Mouse (Mus musculus) CH12.LX (cell line): Measurements from ENCODE around the gene Tmem53. TPM values are rescaled to one million over a fixed set of nuclear protein-coding genes. Genes with fewer than 3 reads are reported as not detected.

Experiments
- DNase-seq: peaks from one replicate; pipeline ENCODE4 v3.0.0-alpha.2; 2013; ENCODE audit errors: extremely low read depth
- H3K27ac ChIP-seq: 2 replicates; pipeline ENCODE4 v1.5.1; 2012; ENCODE audit warnings: low read depth, mild to moderate bottlenecking, control low read depth, moderate library complexity; ENCODE audit not compliant: insufficient read depth
- H3K27me3 ChIP-seq: replicated peaks from 2 replicates; pipeline ENCODE3; 2012; ENCODE audit warnings: inconsistent platforms
- H3K36me3 ChIP-seq, 2 experiments: replicated peaks in 1 of 2; 2 replicates each; pipeline versions ENCODE3 to v1.6.1; 2012; ENCODE audit warnings: inconsistent platforms in 1 of 2, low read length in 1 of 2, mild to moderate bottlenecking in 1 of 2, mixed read lengths in 1 of 2, moderate library complexity in 1 of 2; ENCODE audit not compliant: control insufficient read depth in 1 of 2, insufficient read depth in 1 of 2
- H3K4me1 ChIP-seq, 2 experiments: 2 replicates each; pipeline ENCODE4 v1.6.1; 2012; ENCODE audit warnings: inconsistent platforms in 1 of 2, moderate library complexity in 1 of 2; ENCODE audit not compliant: insufficient read depth in 2 of 2, control insufficient read depth in 1 of 2
- H3K4me2 ChIP-seq: 2 replicates; pipeline ENCODE4 v1.6.1; 2012; ENCODE audit warnings: low read depth, mild to moderate bottlenecking, control low read depth; ENCODE audit not compliant: poor library complexity, insufficient read depth, severe bottlenecking
- H3K4me3 ChIP-seq, 3 experiments: fragments of 150-350 bp in 1 of 3; sonication (generic) in 1 of 3; replicated peaks in 1 of 3; 2 replicates each; pipeline versions ENCODE3 to v1.5.1; 2011 to 2012; ENCODE audit warnings: low read depth in 2 of 3, low read length in 2 of 3, mild to moderate bottlenecking in 2 of 3, moderate library complexity in 2 of 3, control low read depth in 1 of 3, improper control_type of control experiment in 1 of 3, inconsistent platforms in 1 of 3, mixed read lengths in 1 of 3; ENCODE audit not compliant: poor library complexity in 1 of 3
- H3K79me2 ChIP-seq: replicated peaks from 2 replicates; pipeline ENCODE4 v1.6.1; 2012; ENCODE audit warnings: mild to moderate bottlenecking, moderate library complexity; ENCODE audit not compliant: control insufficient read depth, poor library complexity, insufficient read depth, severe bottlenecking; ENCODE audit errors: extremely low read depth
- H3K9ac ChIP-seq: 2 replicates; pipeline ENCODE4 v1.6.1; 2012; ENCODE audit warnings: low read depth, mild to moderate bottlenecking, control low read depth, moderate library complexity; ENCODE audit not compliant: insufficient read depth
- H3K9me3 ChIP-seq: replicated peaks from 2 replicates; pipeline ENCODE3; 2012; ENCODE audit warnings: low read length, inconsistent platforms, mixed read lengths
- BHLHE40 ChIP-seq: IDR thresholded peaks from 2 replicates; pipeline ENCODE4 v1.6.1; 2011; ENCODE audit warnings: mild to moderate bottlenecking, low read depth, low read length, improper control_type of control experiment
- CHD2 ChIP-seq: IDR thresholded peaks from 2 replicates; pipeline ENCODE4 v1.6.1; 2011; ENCODE audit warnings: low read length, improper control_type of control experiment
- CTCF ChIP-seq, 2 experiments: IDR thresholded peaks in 1 of 2; conservative IDR thresholded peaks in 1 of 2; 2 replicates each; pipeline ENCODE4 v1.5.1; 2011 to 2012; ENCODE audit warnings: low read depth in 2 of 2, low read length in 2 of 2, improper control_type of control experiment in 1 of 2, inconsistent platforms in 1 of 2, mild to moderate bottlenecking in 1 of 2, moderate library complexity in 1 of 2
- ETS1 ChIP-seq: conservative IDR thresholded peaks from 2 replicates; pipeline ENCODE4 v1.6.1; 2012; ENCODE audit warnings: low read depth, mild to moderate bottlenecking, inconsistent platforms, low read length, improper control_type of control experiment, moderate library complexity
- IRF4 ChIP-seq: IDR thresholded peaks from 2 replicates; pipeline ENCODE4 v1.6.1; 2014; ENCODE audit warnings: low read depth, mild to moderate bottlenecking, inconsistent platforms, low read length, improper control_type of control experiment
- JUND ChIP-seq: conservative IDR thresholded peaks from 2 replicates; pipeline ENCODE4 v1.6.1; 2011; ENCODE audit warnings: low read depth, low read length, improper control_type of control experiment
- KAT2A ChIP-seq: IDR thresholded peaks from 2 replicates; pipeline ENCODE4 v1.6.1; 2012; ENCODE audit warnings: low read length, improper control_type of control experiment, inconsistent platforms; ENCODE audit not compliant: insufficient replicate concordance
- MAX ChIP-seq: IDR thresholded peaks from 2 replicates; pipeline ENCODE4 v1.6.1; 2011; ENCODE audit warnings: low read length, improper control_type of control experiment
- NELFE ChIP-seq: IDR thresholded peaks from 2 replicates; pipeline ENCODE4 v1.6.1; 2011; ENCODE audit warnings: low read depth, low read length, improper control_type of control experiment
- POLR2AphosphoS2 ChIP-seq: IDR thresholded peaks from 2 replicates; pipeline ENCODE4 v1.6.1; 2011; ENCODE audit warnings: low read depth, low read length, improper control_type of control experiment
- SIN3A ChIP-seq: IDR thresholded peaks from 2 replicates; pipeline ENCODE4 v1.6.1; 2012; ENCODE audit warnings: low read length, improper control_type of control experiment, inconsistent platforms
- SMC3 ChIP-seq: IDR thresholded peaks from 2 replicates; pipeline ENCODE4 v1.6.1; 2011; ENCODE audit warnings: low read depth, low read length, improper control_type of control experiment
- TCF12 ChIP-seq: IDR thresholded peaks from 2 replicates; pipeline ENCODE4 v1.6.1; 2014; ENCODE audit warnings: low read depth, mild to moderate bottlenecking, inconsistent platforms, low read length, improper control_type of control experiment
- ZC3H11A ChIP-seq: IDR thresholded peaks from 2 replicates; pipeline ENCODE4 v1.6.1; 2012; ENCODE audit warnings: low read depth, mild to moderate bottlenecking, inconsistent platforms, low read length, improper control_type of control experiment
- ZMIZ1 ChIP-seq: IDR thresholded peaks from 2 replicates; pipeline ENCODE4 v1.6.1; 2012; ENCODE audit warnings: low read depth, mild to moderate bottlenecking, inconsistent platforms, low read length, improper control_type of control experiment
- ZNF384 ChIP-seq: IDR thresholded peaks from 2 replicates; pipeline ENCODE4 v1.6.1; 2012; ENCODE audit warnings: low read depth, low read length, improper control_type of control experiment, inconsistent platforms
- dilution Hi-C: fragments of 300-500 bp; cut with MboI; formaldehyde crosslinking; loops from 2 replicates; pipeline ENCODE4 v1.14.3; 2020; ENCODE audit warnings: low sequenced_read_pairs; ENCODE audit not compliant: extremely low pct_unique_long_range_greater_than_20kb, extremely low pct_ligation_motif_present
- in situ Hi-C: fragments of 300-500 bp; cut with MboI; formaldehyde crosslinking; loops from 3 replicates; pipeline ENCODE4 v1.14.3; 2019; ENCODE audit warnings: low sequenced_read_pairs, low pct_ligation_motif_present, low pct_unique_long_range_greater_than_20kb, mixed read lengths
- polyA plus RNA-seq: library from polyadenylated mRNA; unstranded; fragments of >175 nt; gene quantifications from 2 replicates; pipeline ENCODE4 v1.2.1, GENCODE M21; 2012; ENCODE audit warnings: low read depth; ENCODE audit not compliant: insufficient read length
- total RNA-seq, 2 experiments: library from RNA; depleted of rRNA; stranded (reverse); fragments of 300-350 nt in 1 of 2; fragments of >200 nt in 1 of 2; gene quantifications; 2 replicates each; pipeline ENCODE4 v1.2.3; 2012 to 2014

Gene Tmem53
- total and polyA plus RNA-seq, 3 experiments = 1.1 to 1.4 (median 1.2) TPM

DNA sequence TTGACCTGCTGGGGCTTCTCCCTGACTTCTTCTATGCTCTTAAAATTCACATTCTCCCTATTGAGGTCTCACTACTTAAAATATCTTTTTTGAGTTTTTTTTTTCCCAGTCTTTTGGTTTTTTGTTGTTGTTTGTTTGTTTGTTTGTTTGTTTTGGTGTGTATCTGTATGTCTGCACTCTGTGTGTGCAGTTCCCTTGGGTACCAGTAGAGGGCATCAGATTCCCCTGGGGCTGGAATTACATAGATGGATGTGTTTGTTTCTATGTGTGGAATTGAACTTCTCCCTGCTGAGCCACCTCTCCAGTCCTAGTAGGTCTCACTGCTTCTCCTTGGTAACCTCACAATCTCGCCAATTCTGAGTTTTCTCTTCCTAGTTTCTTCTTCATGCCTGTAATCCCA, 57.7 kb downstream of the Tmem53 start:
- H3K4me3 ChIP-seq = no peak overlapping the region
- H3K79me2 ChIP-seq = no peaks in the 10 kb centered on the region
- no peak overlapping the region for H3K9ac ChIP-seq
- H3K27ac ChIP-seq = no peak overlapping the region
- dilution Hi-C loops (no loop called here), in situ Hi-C loops (no loop called here)
- TF ChIP-seq CTCF (conservative IDR thresholded peaks at IDR 0.05 in 1 of 2, IDR thresholded peaks at IDR 0.05 in 1 of 2; ENCODE audit: low read depth in 2 of 2, low read length in 2 of 2) (peak; percentile 16 to 21; a peak in 2 of 4 replicates), ZC3H11A (no peak)
- H3K27me3 ChIP-seq = no peaks in the 10 kb centered on the region
- no peak overlapping the region for H3K4me2 ChIP-seq
- no peaks in the 10 kb centered on the region for H3K36me3 ChIP-seq
- peaks cover 2% of the 10 kb centered on the region for H3K9me3 ChIP-seq
- no peak for DNase-seq
- H3K4me1 ChIP-seq = peaks cover 20 to 52% of the 10 kb centered on the region in 2 experiments

DNA sequence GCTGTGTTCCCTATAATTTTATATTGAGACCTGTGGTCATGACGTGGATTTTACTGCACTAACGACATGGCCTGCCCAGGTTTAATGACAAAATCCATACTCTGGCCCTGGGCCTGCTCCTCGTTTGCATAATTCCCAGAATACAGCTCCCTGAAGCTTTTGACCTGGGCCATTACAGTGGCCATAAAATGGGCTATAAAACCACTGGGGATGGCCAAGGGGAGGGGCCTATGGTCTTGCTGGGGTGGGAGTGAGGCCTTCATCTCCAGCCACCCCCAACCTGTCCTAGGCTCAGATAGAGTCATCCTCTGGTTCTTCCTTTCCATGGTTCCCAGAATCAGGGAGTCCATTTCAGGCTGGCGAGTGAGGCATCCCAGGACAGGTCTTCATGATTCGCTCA, 60.1 kb downstream of the Tmem53 start:
- DNase-seq = no peak
- H3K4me3 ChIP-seq = no peak overlapping the region
- H3K79me2 ChIP-seq = no peaks in the 10 kb centered on the region
- no peaks in the 10 kb centered on the region for H3K36me3 ChIP-seq
- no peak for TF ChIP-seq SMC3
- no peak for TF ChIP-seq SIN3A
- no peak for TF ChIP-seq ZMIZ1
- TF ChIP-seq KAT2A = no peak
- no peak for TF ChIP-seq BHLHE40
- TF ChIP-seq CHD2 = no peak
- TF ChIP-seq ZC3H11A = no peak
- no peak for TF ChIP-seq ETS1
- no peak for TF ChIP-seq TCF12
- TF ChIP-seq POLR2AphosphoS2 = no peak
- no peak for TF ChIP-seq IRF4
- TF ChIP-seq ZNF384 = no peak
- TF ChIP-seq NELFE = no peak
- TF ChIP-seq JUND = no peak
- TF ChIP-seq MAX = no peak
- no peak for TF ChIP-seq CTCF (conservative IDR thresholded peaks at IDR 0.05 in 1 of 2, IDR thresholded peaks at IDR 0.05 in 1 of 2; ENCODE audit: low read depth in 2 of 2, low read length in 2 of 2)
- TF ChIP-seq, all 38 proteins: peak for 0
- H3K9me3 ChIP-seq = peaks cover 2% of the 10 kb centered on the region
- H3K4me1 ChIP-seq = peaks cover 9 to 40% of the 10 kb centered on the region in 2 experiments
- H3K4me2 ChIP-seq = no peak overlapping the region
- in situ Hi-C loops = no loop called here
- dilution Hi-C loops = no loop called here
- no peak overlapping the region for H3K9ac ChIP-seq
- H3K27ac ChIP-seq = no peak overlapping the region
- H3K27me3 ChIP-seq = no peaks in the 10 kb centered on the region
